Mouse (Mus musculus) brain, embryonic 18.5 days (tissue): ENCODE results near the gene Pdap1.
"Not testable (repeated sequence)": the region's sequence is repeated elsewhere in the genome, so short reads cannot be mapped to it uniquely, and the experiment has no call there.

Experiments
- DNase-seq: peaks from one replicate; pipeline ENCODE4 v3.0.0-alpha.2; 2012; ENCODE audit warnings: low read depth, low spot score

Pdap1 gene

DNA sequence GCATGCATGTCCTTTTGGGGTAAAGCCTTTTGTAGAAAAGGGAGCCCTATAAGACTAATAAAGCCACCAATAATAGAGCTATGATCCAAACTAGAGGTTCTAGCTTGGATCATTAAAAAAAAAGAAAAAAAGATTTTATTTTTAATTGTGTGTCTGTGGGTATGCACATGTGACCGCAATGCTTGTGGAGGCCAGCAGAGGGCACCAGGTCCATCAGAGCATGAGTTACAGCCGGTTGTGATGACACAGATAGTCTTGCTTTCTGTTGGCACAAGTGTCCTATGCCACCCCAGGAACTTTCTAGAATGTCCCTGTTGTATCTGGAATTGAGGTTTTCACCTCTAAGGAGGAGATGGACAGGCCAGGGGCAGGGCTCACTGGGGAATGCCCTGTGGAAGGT, 20.7 kb downstream of the Pdap1 start:
- no peak for DNase-seq

DNA sequence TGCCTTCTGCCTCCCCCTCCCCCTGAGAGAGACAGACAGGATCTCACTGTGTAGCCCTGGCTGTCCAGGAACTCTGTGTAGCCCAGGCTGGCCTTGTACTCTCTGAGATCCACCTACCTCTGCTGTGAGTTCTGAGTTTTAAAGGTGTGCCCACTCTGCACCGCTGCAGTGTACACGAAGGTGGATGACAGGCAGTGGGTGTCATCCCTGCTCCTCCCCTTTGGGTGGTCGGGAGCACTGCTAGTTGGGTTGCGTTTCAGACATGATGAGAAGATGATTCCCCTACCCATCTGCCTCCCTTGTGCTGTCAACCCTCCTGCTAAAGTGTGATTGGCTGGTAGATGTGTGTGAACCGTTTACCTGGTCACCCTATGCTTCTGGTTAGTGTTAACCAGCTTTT, 21.6 kb downstream of the Pdap1 start:
- no peak for DNase-seq

DNA sequence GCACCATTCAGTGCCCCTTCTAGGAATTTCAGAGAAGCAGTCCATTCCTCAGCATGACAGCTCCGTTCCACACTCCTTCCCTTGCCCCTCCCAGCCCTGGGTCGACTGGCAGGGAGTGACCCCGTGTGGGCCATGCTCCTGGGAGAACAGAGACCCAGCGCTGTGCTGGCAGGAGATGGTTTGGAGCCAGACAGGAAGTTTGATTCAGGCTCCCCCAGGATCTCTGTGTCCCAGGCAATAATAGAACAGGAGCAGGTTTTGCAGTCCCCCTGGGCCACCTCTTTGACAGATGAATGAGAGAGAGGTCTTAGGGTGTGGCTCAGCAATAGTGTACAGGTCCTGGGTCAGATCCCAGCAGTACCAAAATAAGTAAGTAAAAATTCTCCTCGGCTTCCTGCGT, 22.0 kb downstream of the Pdap1 start:
- DNase-seq, result no peak

DNA sequence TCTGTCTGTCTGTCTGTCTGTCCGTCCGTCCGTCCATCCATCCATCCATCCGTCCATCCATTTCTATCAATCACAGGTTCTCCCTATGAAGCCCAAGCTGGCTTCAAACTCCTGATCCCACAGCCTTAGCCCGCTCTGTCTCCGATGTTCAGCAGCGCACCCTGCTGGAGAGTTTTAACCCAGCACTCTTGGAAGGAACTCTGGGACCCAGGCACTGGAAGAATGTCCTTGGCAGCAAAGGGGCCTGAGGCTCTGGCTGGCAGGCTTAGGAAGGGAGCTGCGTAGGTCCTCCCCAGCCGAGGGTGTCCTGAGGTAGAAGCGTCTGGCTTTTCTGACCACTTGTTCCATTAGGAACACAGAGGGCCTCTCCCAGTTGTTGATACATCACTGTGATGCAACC, 23.1 kb downstream of the Pdap1 start:
- no peak for DNase-seq

DNA sequence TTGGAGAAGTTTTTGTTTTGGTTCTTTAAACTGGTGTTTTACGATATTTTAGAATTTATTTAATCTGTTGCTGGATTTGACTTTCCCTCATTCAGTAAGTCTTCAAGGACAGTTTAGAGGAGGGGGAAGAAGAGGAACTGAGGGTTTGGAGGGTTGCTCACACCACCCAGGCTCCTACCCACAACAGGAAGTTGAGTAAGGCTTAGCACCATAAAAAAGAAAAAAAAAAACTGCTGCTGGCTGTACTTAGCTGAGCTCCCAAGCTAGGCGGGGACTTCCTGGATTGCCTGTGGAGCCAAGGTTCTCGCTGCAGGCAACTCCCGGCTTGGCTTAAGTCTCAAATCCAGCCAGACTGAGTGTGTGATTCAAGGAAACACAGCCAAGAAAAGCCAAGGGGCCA, 23.7 kb downstream of the Pdap1 start:
- DNase-seq, result no peak

DNA sequence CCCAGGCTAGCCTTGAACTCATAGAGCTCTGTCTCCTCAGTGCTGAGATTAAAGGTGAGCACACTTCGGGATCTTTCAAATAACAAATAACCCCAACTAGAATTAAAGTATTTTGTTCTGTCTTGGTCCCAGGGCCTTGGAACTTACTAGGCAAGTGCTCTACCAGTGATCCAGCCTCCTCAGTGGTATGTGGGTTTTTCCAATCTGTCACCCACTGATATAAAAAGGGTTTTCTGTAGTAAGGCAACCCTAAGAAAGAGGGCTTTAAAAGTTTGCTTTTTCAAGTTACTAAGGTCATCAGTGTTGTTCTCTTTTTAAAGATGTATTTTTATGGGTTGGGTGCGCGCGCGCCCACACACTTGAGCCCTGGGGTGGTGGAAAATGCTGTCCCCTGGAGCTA, 24.3 kb downstream of the Pdap1 start:
- DNase-seq, result no peak

DNA sequence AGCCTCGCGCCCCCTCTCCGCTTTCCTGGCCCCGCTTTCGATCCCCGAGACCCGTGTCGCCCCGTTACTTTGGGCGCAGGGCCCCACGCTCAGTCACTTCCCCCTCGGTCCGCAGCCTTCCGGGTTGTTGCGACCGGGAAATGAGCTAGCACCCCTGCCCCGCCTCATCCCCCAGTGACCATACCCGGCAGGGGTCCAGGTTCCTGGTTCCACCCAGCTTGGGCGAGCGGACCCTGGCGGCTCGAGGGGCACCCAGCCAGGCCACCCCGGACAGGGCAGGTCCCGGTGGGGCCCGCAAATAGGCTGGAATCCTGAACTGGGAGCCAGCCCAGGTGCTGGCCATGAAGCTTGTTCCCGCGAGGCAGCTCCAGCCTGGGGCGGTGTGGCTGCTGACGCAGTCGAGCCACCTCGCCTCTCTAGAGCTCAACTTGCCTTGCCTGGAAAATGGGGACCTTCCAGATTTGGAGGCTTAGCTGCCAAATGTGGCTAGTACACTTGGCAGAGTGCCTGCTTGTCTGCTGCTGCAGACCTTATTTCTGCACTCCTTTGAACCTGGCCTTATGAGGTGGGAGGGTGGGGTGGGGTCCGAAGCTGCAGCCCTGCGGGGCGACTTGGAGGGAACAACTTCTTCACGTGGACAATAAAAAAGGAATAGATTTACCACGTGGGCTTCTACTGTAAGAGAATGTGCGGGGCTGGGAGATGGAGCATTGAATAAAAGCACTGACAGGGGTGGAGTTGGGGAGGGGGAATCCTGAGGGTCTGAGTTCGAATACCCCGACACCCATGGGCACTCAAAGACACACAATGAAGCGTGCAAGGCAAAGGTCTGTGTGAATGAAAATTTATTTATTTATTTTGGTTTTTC, 25.2 kb downstream of the Pdap1 start:
- no peak for DNase-seq

DNA sequence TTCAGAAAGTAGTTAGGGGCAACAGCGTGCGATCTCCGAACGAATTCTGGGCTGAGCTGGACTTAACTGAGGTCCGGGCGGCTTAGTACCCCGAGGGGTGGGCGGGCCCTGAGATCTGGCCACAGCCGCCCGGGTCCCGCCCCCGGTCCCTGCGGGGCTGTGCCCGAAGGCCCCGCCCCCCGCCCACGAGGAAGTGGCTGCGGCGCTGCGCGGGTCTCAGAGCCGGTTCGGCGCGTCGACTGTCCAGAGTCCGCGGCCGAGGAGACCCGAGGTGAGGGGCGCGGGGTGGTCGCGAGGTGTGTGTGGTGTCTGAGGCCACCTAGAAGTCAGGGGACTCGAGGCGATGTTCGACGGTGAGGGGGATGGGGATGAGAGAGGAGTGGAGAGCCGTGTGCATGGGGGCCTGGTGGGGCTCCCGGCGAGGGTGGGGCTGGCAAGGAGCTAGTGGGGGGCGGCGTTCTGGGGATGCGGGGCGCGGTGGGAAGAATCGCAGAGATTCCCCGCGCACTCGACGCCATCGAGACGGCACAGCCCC, 25.9 kb downstream of the Pdap1 start, which contains the start of gene Arpc1b:
TSS of gene Arpc1b (plus strand) at position 145 of the 535 bp plus-strand sequence.
- DNase-seq, result no peak

DNA sequence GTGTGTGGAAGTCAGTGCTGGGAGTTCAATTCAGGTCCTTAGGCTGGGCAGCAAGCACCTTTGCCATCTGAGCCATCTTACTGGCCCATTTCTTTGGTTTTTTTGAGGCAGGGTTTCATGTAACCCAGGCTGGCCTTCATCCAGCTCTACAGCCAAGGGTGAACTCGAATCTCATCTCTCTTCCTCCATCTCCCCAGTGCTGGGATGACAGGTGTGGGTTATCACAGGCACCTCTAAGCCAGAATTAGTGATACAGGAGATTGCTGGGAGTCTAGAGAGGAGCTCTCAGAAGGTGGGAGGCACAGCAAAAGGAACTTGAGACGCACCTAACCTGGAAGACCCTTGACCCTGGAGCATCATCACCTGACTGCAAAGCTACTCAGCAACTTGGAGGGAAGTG, 26.6 kb downstream of the Pdap1 start:
- no peak for DNase-seq

DNA sequence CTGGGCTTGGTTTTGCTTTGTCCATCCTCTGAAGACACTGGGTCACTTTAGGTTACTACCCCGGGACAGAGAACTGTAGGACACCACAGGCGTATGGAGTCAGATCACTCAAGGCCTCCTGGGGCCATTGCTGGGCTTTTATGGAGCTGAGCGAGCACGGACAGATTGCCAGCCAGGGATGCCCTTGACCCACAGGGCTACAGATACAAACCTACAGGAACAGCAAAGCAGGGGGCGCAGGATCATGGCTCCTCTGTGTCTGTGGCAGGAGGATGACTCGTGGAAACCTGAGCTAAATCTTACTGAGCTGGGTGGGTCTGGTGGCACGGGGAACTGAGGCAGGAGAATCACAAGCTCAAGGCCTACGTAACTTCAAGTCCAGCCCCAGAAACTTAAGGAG, 27.5 kb downstream of the Pdap1 start:
- no peak for DNase-seq

DNA sequence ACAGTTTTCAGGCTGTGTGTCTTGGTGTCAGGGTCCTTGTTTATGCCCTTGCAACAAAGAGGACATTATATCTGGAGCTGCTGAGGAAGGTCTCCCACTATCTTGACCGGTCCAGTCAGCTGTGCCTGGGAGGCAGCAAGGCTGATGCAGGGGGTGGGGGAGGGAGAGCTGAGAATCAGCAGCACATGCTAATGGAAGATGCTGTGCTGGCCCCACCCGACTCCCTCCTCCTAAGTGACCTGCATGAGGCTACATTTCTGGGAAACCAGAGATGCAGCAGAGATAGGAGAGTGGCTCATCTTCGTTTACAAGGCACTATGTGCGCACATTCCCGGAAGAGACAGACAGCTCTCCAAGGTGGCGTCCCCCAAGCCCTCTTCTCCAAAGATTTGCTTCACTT, 29.6 kb downstream of the Pdap1 start:
- DNase-seq, result no peak

DNA sequence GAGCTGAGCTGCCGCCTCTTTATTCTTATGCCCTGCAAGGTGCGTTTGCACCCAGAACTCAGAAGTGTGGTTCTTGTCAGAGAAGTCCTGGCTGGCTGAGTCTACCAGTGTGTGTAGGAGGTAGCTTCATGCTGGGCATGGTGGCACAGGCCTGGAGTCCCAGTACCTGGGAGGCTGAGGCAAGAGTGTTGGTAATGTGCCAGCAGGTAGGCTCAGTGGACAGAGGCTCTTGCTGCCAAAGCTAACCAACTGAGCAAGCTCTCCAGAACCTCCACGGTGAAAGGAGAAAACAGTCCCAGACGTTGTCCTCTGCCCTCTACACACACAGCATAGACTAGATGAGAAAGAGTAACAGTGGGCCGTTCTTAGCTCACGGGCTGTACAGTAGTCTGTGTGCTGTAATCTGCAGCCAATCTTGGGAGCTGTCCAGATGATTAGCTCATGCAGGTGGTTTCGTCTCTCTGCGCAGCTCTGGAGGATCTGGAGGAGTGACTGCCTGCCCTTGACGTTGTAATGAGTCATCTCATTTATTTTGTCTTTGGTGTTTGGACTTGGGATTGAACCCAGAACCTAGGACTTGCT, 34.3 kb downstream of the Pdap1 start:
- no peak for DNase-seq

DNA sequence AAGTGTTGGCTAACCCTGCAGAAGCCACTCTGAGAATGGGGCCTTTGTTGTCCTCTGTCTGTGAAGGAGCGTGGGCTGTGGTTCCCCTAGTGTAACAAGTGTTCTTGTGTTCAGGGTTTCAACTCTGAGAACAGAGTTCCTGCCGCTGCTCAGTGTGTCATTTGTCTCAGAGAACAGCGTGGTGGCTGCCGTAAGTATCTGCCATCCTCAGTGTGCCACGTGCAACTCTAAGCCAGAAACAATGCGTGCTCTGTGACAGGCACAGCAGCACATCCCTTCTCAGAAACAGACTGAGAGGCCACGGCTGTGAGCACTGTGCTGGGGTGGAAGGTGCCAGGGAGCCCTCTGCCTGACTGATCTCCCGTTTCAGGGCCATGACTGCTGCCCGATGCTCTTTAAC, 35.7 kb downstream of the Pdap1 start:
- no peak for DNase-seq

DNA sequence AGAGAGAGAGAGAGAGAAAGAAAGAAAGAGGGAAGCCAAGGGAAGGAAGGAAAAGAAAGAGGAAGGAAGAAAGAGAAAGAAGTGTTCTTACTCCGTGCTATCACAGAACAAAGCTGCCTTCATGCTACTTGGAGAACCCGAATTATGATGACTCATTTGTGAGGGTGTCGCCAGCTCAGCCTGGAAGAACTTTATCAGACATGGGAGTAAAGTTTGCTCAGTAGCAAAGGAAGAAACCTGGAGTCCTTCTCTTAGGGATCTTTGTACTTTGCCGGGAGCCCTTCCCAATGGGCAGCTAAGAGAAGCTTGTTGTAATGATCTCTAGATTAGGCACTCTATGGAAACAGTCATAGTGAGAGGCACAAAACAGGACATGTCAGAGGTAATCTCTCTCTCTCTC, 37.3 kb downstream of the Pdap1 start:
- DNase-seq, result no peak

DNA sequence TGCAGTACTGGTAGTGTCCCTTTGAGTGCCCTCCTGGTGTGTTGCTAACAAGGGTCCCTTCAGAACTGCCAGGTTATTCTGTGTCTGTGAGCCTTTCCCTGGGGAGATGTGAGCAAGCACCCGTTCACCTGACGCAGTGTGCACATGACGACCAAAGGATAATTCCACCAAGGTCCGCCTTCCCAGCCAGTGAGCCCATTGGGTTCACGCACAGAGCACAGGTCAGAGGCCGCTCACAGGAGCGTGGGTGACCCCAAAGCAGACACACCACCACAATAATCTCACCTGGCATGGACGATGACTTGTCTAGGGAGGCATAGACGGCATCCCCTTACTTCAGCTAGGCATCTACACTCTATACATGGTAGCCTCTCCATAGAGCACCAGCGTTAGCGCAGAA, 38.6 kb downstream of the Pdap1 start:
- DNase-seq, result not testable (repeated sequence)

DNA sequence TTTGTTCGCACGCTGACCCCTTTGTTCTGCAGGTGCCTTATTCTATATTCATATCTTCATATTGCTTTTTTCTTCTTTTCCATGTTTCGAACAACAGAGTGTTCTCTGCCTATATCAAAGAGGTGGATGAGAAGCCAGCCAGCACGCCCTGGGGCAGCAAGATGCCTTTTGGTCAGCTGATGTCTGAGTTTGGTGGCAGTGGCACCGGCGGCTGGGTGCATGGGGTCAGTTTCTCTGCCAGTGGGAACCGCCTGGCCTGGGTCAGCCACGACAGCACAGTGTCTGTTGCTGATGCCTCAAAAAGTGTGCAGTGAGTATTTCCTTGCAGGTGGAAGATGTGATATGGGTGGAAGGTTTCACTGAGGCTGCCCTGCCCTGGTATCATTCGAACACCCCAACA, 39.1 kb downstream of the Pdap1 start:
- no peak for DNase-seq

DNA sequence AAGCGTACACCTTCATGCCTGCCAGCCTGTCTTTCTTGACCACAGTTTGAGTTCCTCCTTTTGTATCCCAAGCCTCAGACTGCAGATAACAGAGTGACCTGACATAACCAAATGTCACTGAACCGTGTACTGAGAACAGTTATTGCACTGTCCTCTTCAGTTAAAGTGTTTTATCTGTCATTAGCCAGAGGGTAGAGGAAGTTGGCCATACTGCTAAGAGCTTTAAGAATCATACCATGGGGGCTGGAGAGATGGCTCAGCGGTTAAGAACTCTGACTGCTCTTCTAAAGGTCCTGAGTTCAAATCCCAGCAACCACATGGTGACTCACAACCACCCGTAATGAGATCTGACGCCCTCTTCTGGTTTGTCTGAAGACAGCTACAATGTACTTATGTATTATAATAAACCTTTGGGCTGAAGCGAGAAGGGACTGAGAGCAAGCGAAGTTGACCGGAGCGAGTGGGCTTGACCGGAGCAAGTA, 41.7 kb downstream of the Pdap1 start:
- DNase-seq, result no peak

DNA sequence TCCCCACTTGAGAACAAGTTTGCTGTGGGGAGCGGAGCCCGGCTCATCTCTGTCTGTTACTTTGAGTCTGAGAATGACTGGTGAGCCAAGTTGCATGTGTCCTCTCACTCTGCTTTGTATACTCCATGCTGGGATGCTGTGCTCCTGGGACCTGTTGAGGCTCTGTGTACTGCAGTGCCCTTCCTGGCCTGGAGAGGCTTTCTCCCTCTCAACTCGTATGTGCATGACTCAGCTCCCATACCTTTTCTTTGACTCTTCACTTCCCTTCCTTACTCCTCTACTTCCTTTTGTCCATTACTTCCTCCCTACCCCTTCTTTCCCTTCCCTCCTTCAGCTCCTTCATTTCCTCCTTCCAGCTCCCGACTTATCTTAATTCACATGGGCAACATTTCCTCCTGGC, 43.8 kb downstream of the Pdap1 start:
- no peak for DNase-seq

DNA sequence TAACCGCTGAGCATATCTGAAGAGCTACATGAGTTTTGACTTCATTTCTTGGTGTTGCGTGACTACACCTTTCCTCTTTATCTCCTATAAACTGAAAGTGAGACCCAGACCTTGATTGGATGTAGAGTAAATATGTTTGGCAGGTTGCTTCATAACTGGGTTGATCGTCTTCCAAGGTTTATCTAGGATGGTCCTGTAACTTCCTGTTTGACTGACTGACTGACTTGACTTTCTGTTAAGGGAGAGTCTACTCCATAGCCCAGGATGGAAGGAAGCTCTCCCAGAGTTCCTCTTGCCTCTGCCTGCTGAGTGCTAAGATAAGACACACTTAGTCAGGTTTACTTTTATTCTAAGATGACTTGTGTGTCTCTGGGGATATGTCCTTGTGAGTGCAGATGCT, 50.2 kb downstream of the Pdap1 start:
- DNase-seq, result no peak

DNA sequence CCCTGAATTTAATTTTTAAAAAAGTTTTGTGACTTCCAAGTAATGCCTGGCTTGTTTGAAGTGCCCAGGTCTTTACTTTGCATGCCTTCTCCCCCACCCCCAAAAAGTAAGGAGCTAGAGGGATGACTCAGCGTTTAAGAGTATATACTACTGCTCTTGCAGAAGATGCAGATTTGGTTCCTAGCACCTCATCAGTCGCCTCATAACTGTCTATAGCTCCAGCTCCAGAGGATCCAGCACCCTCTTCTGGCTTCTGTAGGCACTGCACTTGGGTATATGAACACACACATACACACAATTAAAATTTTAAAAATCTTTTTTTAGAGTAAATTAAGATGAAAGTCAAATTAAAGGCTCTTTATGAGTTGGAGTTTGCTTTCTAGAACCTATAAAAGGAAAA, 51.9 kb downstream of the Pdap1 start:
- DNase-seq, result no peak

DNA sequence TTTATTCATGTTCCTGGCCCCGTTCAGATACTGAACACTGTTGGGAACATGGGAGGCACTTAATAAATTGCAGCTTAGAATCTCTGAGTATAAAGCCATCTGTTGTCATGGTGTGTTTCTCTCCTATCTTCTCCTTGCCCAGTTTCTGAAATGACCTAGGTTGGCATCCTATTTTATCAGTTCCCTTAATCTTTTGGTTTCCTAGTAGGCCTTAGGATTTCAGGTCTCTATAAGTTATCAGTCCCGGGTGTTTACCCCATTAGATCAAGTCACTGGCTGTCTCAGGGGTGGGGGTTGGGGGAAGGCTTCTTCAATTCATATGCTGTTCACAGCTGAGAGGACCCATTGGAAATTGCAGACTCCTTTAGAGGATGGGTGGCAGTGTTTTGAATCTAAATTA, 55.2 kb downstream of the Pdap1 start:
- no peak for DNase-seq

DNA sequence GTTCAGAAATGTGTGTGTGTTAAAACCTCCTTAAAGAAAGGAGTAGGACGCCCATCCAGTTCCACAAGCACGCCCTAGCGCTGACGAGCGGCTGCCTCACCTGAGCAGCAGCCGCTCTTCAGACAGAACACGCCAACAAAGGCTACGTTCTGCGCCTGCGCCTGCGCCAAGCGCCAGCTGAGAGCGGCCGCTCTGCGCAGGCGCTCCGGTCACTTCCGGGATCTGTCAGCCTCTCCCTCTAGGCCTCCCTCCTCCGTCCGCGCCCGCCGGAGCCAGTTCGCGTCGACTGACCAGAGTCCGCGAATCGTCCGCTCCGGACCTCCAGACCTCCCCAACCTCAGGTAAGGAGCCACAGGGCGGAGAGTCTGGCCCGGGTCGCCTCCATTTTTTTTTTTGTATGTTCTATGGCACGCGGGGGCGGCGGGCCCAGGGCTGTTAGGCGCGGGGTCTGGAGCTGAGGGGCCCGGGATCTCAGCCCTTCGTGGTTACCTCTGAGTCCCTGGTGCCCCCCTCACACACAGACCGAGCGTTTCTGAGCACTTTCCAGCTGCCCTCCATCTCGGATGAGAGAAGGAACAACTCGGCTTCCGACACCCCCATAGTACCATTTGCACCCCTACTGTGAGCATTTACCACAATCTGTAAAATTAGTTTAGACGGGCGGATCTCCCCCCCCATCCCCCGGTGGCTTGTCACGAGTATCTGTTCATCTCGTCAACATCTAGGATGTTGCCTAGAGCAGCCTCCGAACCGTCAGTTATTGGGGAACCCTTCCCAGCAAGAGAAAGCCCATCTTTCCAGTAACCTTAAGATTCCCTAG, 56.2 kb downstream of the Pdap1 start, which contains the start of the genes Arpc1a and Kpna7:
TSS of gene Arpc1a (plus strand) at position 199 of the 820 bp plus-strand sequence.
TSS of gene Kpna7 (minus strand) at position 399 of the 820 bp plus-strand sequence.
- peak; percentile 82 for DNase-seq
